Mouse (Mus musculus) C2C12 (cell line): ENCODE measurements at regions not wholly inside any gene's neighbourhood (a gene's known extent, or its start where the extent isn't known, plus 50 kb on each side); places are given as distances from the start of the nearest gene placed in this dataset.

Experiments used
- CTCF ChIP-seq: IDR thresholded peaks from one replicate; pipeline ENCODE4 v1.5.1; 2011; ENCODE audit not compliant: control insufficient read depth, insufficient read depth, insufficient read length
- MYOD1 ChIP-seq: IDR thresholded peaks from one replicate; pipeline ENCODE4 v1.6.1; 2011; ENCODE audit warnings: low read depth; ENCODE audit not compliant: control insufficient read depth, insufficient read length
- MYOG ChIP-seq: IDR thresholded peaks from one replicate; pipeline ENCODE4 v1.6.1; 2011; ENCODE audit not compliant: control insufficient read depth, insufficient read length; ENCODE audit errors: extremely low read depth
- USF1 ChIP-seq: IDR thresholded peaks from one replicate; pipeline ENCODE4 v1.6.1; 2011; ENCODE audit warnings: low read depth, mild to moderate bottlenecking, control low read depth, moderate library complexity

- no peak for TF ChIP-seq CTCF
- TF ChIP-seq MYOD1: no peak
- no peak for TF ChIP-seq MYOG
- no peak for TF ChIP-seq USF1
These were observed 1645.9 kb downstream of the A830018L16Rik start for GRCm38 (mm10) chr1:13059616-13060320.
